Mouse (Mus musculus) cerebellum, adult 11 months (tissue): Measurements from ENCODE around the gene Ago3.

Source experiments
- DNase-seq: peaks from one replicate; pipeline ENCODE4 v3.0.0; 2022

The Ago3 gene

GRCm38 (mm10) chr4:126429347-126430079 is at the start of gene Ago3:
Gene Ago3, minus strand, starts transcription at chr4:126429556.
- peak; percentile 92 for DNase-seq

- DNase-seq = no peak
Observed at GRCm38 (mm10) chr4:126473031-126473430, 43.7 kb upstream of the Ago3 start.

DNA sequence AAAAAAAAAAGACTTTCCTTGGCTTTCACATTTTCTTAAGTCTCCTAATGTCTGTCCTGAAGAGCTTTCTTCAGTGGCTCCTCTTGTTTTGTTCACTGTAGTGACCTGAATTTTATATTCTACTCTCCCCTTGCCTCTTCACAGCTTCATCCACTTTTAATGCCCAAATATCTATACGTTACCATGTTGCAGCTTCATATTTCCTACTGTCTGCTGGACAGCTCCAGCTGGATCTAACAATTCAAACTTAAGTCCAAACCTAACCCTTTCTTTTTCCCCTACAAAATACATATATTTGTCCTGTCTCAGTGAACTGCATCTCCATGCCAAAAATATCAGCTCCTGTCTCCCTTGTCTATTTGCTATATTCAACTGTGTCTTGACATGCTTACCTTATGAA is 40.0 kb upstream of the Ago3 start:
- DNase-seq = no peak

- no peak for DNase-seq
Observed at GRCm38 (mm10) chr4:126468925-126469324, 39.6 kb upstream of the Ago3 start.

GRCm38 (mm10) chr4:126468285-126468901 is 39.0 kb upstream of the Ago3 start, which contains the start of gene Ago1:
Gene Ago1, minus strand, starts transcription at chr4:126468583.
- peak; percentile 94 for DNase-seq

DNA sequence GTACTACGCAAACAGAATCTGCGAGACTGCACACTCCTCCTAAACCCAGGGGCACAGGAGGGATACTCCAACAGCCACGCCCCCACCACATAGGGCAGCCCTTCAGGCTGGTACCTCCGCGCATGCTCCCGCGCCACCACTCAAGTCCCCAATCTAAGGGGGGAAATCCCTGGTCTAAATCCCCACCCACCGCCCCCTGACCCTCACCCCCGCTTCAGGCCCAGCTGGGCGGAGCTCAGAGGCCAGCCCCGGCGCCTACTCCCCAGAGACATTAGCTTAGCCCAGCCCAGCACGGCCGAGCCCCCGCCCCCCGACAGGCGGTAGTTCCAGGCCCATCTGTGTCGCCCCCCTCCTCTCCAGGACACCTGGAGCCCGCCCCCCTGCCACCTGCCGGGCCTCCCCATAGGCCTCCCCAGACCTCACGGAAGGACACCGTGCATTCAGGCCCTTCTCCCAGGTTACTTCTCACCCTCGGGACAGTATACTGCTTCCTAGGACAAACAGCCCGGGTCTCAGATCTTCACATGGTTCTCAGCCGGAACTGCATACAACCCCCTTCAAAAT is 38.4 kb upstream of the Ago3 start:
- DNase-seq = peak; percentile 45

DNA sequence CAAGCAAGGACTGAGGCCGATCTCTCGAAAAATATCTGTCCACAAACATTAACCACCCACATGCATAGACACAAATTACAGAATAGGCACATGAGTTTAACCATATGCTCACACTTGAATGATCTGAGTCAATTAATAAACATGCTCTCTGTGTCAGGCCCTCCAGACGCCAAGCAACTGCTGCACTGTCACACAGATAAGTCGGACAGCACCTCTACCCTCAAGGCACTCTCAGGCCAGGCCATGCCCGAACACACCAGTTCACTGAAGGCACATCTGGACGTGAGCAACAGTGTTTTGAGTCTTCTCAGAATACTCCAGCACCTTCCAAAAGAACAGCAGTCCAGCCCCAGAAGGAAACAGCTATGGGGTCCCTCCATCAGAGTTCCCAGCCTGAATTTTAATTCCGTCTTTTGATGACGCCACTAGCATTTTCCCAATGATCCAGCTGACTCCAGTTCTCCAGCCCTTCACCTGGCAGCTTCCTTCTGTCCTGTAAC is 36.9 kb upstream of the Ago3 start:
- DNase-seq = no peak

GRCm38 (mm10) chr4:126465843-126466242 is 36.5 kb upstream of the Ago3 start:
- peak; percentile 19 for DNase-seq

DNA sequence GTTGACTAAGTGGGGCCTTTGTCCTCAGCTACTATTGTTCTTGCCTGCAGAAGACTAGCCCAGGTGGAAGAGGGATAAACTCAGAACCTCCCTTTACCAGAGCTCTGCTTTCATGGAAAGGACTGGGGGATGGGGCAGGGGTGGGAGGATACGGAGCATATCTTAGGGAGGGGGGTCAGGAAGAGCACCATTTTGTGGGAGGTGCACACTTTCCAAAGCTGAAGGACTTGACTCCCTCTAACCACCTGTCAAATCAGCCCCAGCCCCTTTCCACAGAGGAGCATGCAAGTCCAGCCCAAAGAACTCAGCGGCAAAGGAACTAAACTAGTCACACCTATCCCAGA is 35.5 kb upstream of the Ago3 start:
- no peak for DNase-seq

DNA sequence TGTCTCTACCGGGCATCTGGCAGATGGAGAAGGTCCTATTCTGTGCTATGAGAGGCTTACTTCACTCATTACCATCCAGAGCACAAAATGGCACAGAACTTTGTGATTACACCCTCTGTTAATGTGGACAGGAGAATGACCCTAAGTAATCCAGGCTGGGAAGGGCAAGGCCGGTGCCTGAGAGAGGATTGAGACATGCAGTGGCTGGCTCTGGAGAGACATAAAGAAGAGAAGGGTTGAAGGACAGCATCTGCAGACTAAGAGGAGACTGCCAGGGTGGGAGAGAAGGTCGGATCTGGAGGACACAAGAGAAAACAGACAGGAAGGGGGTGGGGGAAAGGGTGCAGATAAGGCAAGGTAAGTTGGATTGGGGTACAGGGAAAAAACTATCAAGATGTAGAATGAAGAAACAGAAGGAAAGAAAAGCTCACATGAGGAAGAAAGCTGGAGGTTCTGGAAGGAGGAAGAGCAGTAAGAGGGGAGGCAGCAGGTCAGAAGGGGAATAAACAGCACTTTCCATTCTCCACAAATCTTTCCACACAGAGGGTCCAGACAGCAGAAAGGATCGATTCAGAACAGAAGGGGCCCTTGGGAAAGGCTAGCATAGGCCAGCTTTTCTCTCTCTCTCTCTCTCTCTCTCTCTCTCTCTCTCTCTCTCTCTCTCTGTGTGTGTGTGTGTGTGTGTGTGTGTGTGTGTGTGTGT is 35.0 kb upstream of the Ago3 start:
- DNase-seq = no peak

DNA sequence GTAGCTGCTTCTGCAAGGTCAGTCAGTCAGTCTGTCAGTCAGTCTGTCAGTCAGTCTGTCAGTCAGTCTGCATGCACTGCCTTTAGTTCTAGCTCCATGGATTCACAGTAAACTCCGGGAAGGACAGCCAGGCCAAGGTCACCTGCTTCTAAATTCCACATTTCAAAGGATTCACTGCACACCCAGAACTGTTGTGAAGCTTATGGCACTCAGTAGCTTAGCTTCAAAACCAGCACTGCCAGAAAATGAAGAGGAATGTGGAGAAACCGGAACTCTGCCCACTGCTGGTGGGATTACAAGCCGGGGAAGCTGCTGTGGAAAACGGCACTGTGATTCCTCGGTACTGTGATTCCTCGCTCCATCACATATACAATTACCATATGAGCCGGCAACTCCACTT is 26.1 kb upstream of the Ago3 start:
- no peak for DNase-seq

GRCm38 (mm10) chr4:126454547-126455254 is 25.3 kb upstream of the Ago3 start:
- no peak for DNase-seq

- no peak for DNase-seq
Observed at GRCm38 (mm10) chr4:126450268-126450667, 20.9 kb upstream of the Ago3 start.

DNA sequence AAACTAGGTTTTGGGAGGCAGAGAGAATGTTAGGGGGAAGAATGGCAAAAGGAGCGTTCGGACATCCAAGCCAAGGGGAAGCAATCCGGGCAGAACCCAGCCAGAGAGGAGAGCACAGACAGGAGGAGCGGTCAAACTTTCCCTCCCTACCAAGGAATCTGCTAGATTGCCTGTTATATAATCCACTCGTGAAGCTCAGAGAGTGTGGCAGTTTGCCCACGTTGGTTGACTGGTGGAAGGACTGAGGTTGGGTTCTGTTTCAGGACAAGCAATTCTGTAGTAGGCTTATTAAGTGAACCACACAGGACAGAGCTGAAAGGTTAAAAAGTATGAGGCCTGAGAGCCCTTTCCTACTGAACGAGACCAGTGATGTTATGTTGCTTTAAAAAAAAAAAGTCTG is 17.8 kb upstream of the Ago3 start:
- DNase-seq = no peak

DNA sequence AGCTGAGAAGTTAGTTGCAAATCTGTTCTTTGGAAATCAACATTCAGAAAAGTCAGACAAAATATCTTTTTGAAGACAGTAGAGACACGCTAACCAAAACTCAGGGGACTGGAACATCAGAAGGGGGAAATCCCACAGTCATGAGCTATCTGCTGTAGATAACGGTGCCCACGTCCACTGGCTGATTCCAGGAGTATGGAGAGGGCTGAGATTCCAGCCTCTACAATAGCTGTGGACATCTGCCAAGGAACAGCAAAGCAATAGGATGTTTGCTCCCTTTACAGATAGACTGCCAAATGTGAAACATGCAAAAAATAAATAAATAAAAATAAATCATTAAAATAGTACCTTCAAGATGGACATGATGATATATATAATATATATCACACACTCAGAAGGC is 15.2 kb upstream of the Ago3 start:
- no peak for DNase-seq

DNA sequence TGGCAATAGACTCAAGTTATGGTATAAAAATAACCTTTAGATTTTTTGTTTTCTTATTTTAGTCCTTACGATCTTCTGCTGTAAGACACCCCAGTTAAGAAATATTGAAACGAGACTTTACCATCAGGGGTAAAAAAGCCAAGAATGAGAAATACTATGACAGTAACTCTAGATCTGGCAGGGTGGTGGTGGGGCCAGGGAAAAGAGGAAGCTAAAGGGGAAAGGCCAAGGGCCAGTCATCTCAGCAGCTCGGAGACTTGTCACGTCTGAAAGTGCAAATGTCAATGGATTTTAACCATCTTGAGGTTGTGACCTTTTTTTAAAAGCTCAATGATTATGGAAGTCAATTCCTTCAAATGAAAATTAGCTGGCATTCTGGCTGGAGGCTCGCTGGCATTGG is 8.9 kb upstream of the Ago3 start:
- no peak for DNase-seq

DNA sequence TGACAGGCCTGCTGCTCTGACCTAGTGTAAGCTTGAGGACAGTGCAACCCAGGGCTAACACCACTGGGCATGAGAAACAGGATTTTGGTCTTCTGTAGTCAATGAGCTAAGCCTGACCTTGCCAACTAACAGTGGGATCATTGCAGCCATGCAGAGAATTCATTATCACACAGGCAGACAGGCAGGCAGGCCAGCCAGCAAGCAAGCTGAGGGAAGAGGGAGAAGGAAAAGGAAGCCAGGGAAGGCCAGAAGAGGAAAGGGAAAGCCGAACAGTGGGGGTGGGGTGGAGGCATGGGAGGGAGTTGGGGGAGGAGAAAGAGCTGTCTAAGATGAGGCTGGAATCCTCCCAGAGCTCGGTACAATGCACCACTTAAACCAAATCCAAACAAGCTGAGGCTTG is 6.9 kb upstream of the Ago3 start:
- DNase-seq = peak; percentile 21

- DNase-seq = no peak
Observed at GRCm38 (mm10) chr4:126434094-126434493, 4.7 kb upstream of the Ago3 start.

DNA sequence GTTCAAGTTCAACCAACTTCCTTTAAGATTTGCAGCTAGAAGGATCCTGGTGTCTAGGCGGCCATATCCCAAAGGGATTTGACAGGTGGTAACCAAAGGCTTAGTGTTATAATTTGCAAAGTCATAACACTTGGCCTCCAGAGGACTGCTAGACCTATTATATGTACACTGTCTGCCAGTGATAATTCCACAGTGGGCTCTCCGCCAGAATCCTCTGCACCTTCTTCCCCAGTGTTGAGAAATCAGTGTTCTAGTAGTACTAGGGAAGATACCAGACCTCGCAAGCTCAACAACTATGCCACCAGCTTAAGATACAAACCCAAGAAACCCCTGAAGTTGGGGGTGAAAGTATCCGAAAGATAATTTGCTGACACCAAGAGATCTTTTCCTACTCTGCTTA is 3.8 kb upstream of the Ago3 start:
- DNase-seq = no peak

GRCm38 (mm10) chr4:126431746-126432145 is 2.4 kb upstream of the Ago3 start:
- no peak for DNase-seq

- no peak for DNase-seq
Observed at GRCm38 (mm10) chr4:126428682-126429346, 542 bp downstream of the Ago3 start.

- DNase-seq = no peak
Observed at GRCm38 (mm10) chr4:126423866-126424265, 5.5 kb downstream of the Ago3 start.
